Mouse (Mus musculus) neural tube, embryonic 11.5 days (tissue): ENCODE results near the gene Atp7b. TPM values are rescaled to one million over a fixed set of nuclear protein-coding genes. Genes with fewer than 3 reads are reported as not detected.

Experiments
- ATAC-seq: fragments of 200-750 bp; cut with Nextera tagmentation; 2 replicates; pipeline ENCODE4 v1.8.0; 2017; ENCODE audit warnings: moderate number of reproducible peaks, mild to moderate bottlenecking, moderate TSS enrichment, moderate library complexity; ENCODE audit not compliant: insufficient read depth, low FRiP score, low TSS enrichment
- DNase-seq: peaks from one replicate; pipeline ENCODE4 v3.0.0-alpha.2; 2015; ENCODE audit warnings: low spot score
- H3K27ac ChIP-seq: fragments of 300-500 bp; sonication (generic); 2 replicates; pipeline ENCODE4 v1.5.1; 2014; ENCODE audit warnings: low read depth, mild to moderate bottlenecking, low read length
- H3K27me3 ChIP-seq: fragments of 300-500 bp; sonication (generic); 2 replicates; pipeline ENCODE4 v1.6.1; 2014; ENCODE audit warnings: mild to moderate bottlenecking, low read length, mixed read lengths; ENCODE audit not compliant: control insufficient read depth, insufficient read depth
- H3K36me3 ChIP-seq: fragments of 300-500 bp; sonication (generic); 2 replicates; pipeline ENCODE4 v1.6.1; 2014; ENCODE audit warnings: mild to moderate bottlenecking, low read length, moderate library complexity, mixed read lengths; ENCODE audit not compliant: control insufficient read depth, insufficient read depth
- H3K4me1 ChIP-seq: fragments of 300-500 bp; sonication (generic); 2 replicates; pipeline ENCODE4 v1.6.1; 2014; ENCODE audit warnings: low read length, mixed read lengths; ENCODE audit not compliant: control insufficient read depth, insufficient read depth
- H3K4me2 ChIP-seq: fragments of 300-500 bp; sonication (generic); 2 replicates; pipeline ENCODE4 v1.6.1; 2014; ENCODE audit warnings: low read depth, mild to moderate bottlenecking, moderate library complexity
- H3K4me3 ChIP-seq: fragments of 300-500 bp; sonication (generic); 2 replicates; pipeline ENCODE4 v1.5.1; 2014; ENCODE audit warnings: low read depth, low read length
- H3K9ac ChIP-seq: fragments of 300-500 bp; sonication (generic); 2 replicates; pipeline ENCODE4 v1.6.1; 2014; ENCODE audit warnings: mild to moderate bottlenecking, low read length
- H3K9me3 ChIP-seq: fragments of 300-500 bp; sonication (generic); 2 replicates; pipeline ENCODE4 v1.6.1; 2016; ENCODE audit warnings: low read length; ENCODE audit not compliant: control insufficient read depth
- WGBS: fragments of 180-500 bp; shearing (Covaris S2); extraction: QIAGEN DNeasy Blood & Tissue Kit; methylation state at CpG from one replicate; pipeline ENCODE4 v1.1.7; 2014; 5-methylcytosine and 5-hydroxymethylcytosine counted together
- polyA plus RNA-seq: library from polyadenylated mRNA; unstranded; fragments of >200 nt; fragmentation: Nextera tagmentation; extraction: Ambion mirVana; gene quantifications from 2 replicates; pipeline ENCODE4 v1.2.1, GENCODE M21; 2014

Gene Atp7b
- polyA plus RNA-seq = 1.5 and 1.6 TPM in 2 replicates

GRCm38 (mm10) chr8:22059821-22060445 is at the start of gene Atp7b:
TSS of gene Atp7b (minus strand) at chr8:22060305.
- WGBS = under 1% methylated on average over 38 of the region's 46 CpGs
- no peaks in the 10 kb centered on the region for H3K27me3 ChIP-seq
- H3K9me3 ChIP-seq = no peaks in the 10 kb centered on the region
- H3K4me1 ChIP-seq = no peaks in the 10 kb centered on the region
- peak within 1 kb of the TSS; percentile 88 for H3K4me2 ChIP-seq
- peak within 1 kb of the TSS; percentile 56 for H3K4me3 ChIP-seq
- peak; percentile 91 for ATAC-seq
- H3K27ac ChIP-seq = 0 out of 2 replicates have a peak within 1 kb of the TSS, but pooled peaks have one; percentile 20
- H3K9ac ChIP-seq = peak within 1 kb of the TSS; percentile 69
- DNase-seq = no peak
- H3K36me3 ChIP-seq = no peaks in the 10 kb centered on the region; the same call in 1 of the 2 replicates

- H3K9me3 ChIP-seq = no peaks in the 10 kb centered on the region
- H3K4me2 ChIP-seq = no peak overlapping the region
- H3K4me1 ChIP-seq = no peaks in the 10 kb centered on the region
- ATAC-seq = no peak
- no peak overlapping the region for H3K4me3 ChIP-seq
- H3K36me3 ChIP-seq = no peaks in the 10 kb centered on the region
- DNase-seq = no peak
- WGBS = 78% methylated on average over 4 of the region's 4 CpGs
- no peaks in the 10 kb centered on the region for H3K27me3 ChIP-seq
- no peak overlapping the region for H3K27ac ChIP-seq
- H3K9ac ChIP-seq = no peak overlapping the region
Measured at GRCm38 (mm10) chr8:22107020-22107419, 46.9 kb upstream of the Atp7b start.

GRCm38 (mm10) chr8:22091568-22091967 is 31.5 kb upstream of the Atp7b start:
- DNase-seq (peak; percentile 22), ATAC-seq (no peak)
- Histone ChIP-seq H3K4me1 (no peaks in the 10 kb centered on the region), H3K4me2 (no peak overlapping the region), H3K4me3 (no peak overlapping the region), H3K36me3 (no peaks in the 10 kb centered on the region), H3K27ac (no peak overlapping the region), H3K9ac (no peak overlapping the region), H3K27me3 (no peaks in the 10 kb centered on the region), H3K9me3 (no peaks in the 10 kb centered on the region)
- 50% methylated on average over 8 of the region's 8 CpGs for WGBS

- Histone ChIP-seq H3K27ac (no peak overlapping the region), H3K27me3 (no peaks in the 10 kb centered on the region), H3K9me3 (no peaks in the 10 kb centered on the region), H3K4me3 (no peak overlapping the region), H3K36me3 (no peaks in the 10 kb centered on the region), H3K4me2 (no peak overlapping the region), H3K4me1 (no peaks in the 10 kb centered on the region), H3K9ac (no peak overlapping the region)
- 94% methylated on average over 4 of the region's 4 CpGs for WGBS
- ATAC-seq (no peak), DNase-seq (no peak)
Measured at GRCm38 (mm10) chr8:22089226-22089625, 29.1 kb upstream of the Atp7b start.

- Histone ChIP-seq H3K27ac (no peak overlapping the region), H3K4me1 (no peaks in the 10 kb centered on the region), H3K27me3 (no peaks in the 10 kb centered on the region), H3K36me3 (no peaks in the 10 kb centered on the region), H3K4me2 (no peak overlapping the region), H3K4me3 (no peak overlapping the region), H3K9ac (no peak overlapping the region), H3K9me3 (no peaks in the 10 kb centered on the region)
- WGBS = 91% methylated on average over 9 of the region's 9 CpGs
- DNase-seq (no peak), ATAC-seq (no peak)
Measured at GRCm38 (mm10) chr8:22079313-22080007, 19.4 kb upstream of the Atp7b start.

- Histone ChIP-seq H3K27me3 (no peaks in the 10 kb centered on the region), H3K4me2 (peak overlapping the region; percentile 88), H3K27ac (no peak overlapping the region), H3K36me3 (peaks cover 6% of the 10 kb centered on the region), H3K4me3 (peak overlapping the region; percentile 56), H3K4me1 (no peaks in the 10 kb centered on the region), H3K9me3 (no peaks in the 10 kb centered on the region), H3K9ac (no peak overlapping the region)
- 10% methylated on average over 3 of the region's 3 CpGs for WGBS
- DNase-seq (no peak), ATAC-seq (no peak)
Measured at GRCm38 (mm10) chr8:22061126-22061525, 1.0 kb upstream of the Atp7b start.

- WGBS = under 1% methylated on average over 30 of the region's 36 CpGs
- H3K27ac ChIP-seq = 0 out of 2 replicates have a peak within 1 kb of the TSS, but pooled peaks have one; percentile 20
- H3K4me1 ChIP-seq = no peaks in the 10 kb centered on the region
- H3K9me3 ChIP-seq = no peaks in the 10 kb centered on the region
- peak within 1 kb of the TSS; percentile 56 for H3K4me3 ChIP-seq
- peak within 1 kb of the TSS; percentile 88 for H3K4me2 ChIP-seq
- peaks cover 3% of the 10 kb centered on the region for H3K36me3 ChIP-seq
- DNase-seq (peak; percentile 99), ATAC-seq (peak; percentile 100)
- peak within 1 kb of the TSS; percentile 69 for H3K9ac ChIP-seq
- H3K27me3 ChIP-seq = no peaks in the 10 kb centered on the region
Measured at GRCm38 (mm10) chr8:22060446-22060889, 363 bp upstream of the Atp7b start, which contains the start of gene Alg11. TSS of gene Alg11 (plus strand) at chr8:22060721.

GRCm38 (mm10) chr8:22059153-22059738 is 859 bp downstream of the Atp7b start:
- DNase-seq = no peak
- Histone ChIP-seq H3K27me3 (no peaks in the 10 kb centered on the region), H3K9me3 (no peaks in the 10 kb centered on the region), H3K9ac (peak overlapping the region; percentile 69), H3K4me3 (peak overlapping the region; percentile 56), H3K4me2 (peak overlapping the region; percentile 88), H3K36me3 (no peaks in the 10 kb centered on the region), H3K4me1 (no peaks in the 10 kb centered on the region), H3K27ac (no peak overlapping the region)
- WGBS = 42% methylated on average over 11 of the region's 11 CpGs
- no peak for ATAC-seq
